Mouse (Mus musculus) adrenal gland, adult 2 months (tissue): ENCODE measurements around the gene Zfp36. TPM values are rescaled to one million over a fixed set of nuclear protein-coding genes. Genes with fewer than 3 reads are reported as not detected.

Experiments
- DNase-seq: peaks from one replicate; pipeline ENCODE4 v3.0.0; 2021
- polyA plus RNA-seq: library from polyadenylated mRNA; depleted of rRNA; stranded (reverse); fragments of >200 nt; gene quantifications from 2 replicates; pipeline ENCODE4 v1.2.3, GENCODE M21; 2012
- total RNA-seq, 2 experiments: library from RNA; stranded (reverse); gene quantifications; 2 replicates each; pipeline ENCODE4 v1.2.3; 2021

Zfp36 gene
- total and polyA plus RNA-seq, 3 experiments: 16.3 to 25.9 (median 19.4) TPM

DNA sequence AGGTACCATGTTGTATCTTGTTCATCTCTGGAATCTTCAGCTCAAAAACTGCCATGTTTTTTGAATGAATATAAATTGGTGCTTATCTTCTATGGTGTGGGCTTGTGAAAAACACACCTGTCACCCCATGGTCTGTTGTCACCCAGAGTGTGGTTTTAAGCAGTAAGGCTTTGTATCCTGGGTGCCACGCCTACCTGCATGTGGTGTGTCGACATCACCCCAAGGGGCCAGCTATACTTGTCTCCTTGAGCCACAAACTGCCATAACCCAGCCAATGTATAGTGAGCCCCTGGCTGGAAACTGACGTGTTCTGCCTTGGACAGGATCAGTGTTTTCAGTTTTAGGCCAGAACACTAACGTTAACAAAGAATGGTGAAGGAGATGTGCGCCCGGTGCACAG, 4.1 kb upstream of the Zfp36 start:
- no peak for DNase-seq

DNA sequence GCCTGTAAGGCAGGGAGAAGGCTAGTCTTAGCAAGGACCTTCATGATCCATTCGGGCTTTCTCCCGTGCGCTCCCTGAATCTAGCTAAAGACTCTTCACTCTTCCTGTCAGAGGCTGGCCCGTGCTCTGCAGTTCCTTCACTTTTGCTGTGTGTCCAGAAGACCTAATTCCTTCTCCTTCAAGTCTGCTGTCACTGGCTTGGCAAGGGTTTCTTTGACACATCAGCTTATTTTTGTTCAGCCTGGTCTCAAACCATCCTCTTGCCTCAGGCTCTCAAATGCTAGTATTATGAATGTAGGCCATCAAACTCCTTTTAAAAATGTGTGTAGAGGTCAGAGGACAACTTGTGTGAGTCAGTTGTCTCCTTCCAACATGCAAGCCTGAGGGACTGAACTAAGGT, 3.6 kb upstream of the Zfp36 start:
- DNase-seq: no peak

DNA sequence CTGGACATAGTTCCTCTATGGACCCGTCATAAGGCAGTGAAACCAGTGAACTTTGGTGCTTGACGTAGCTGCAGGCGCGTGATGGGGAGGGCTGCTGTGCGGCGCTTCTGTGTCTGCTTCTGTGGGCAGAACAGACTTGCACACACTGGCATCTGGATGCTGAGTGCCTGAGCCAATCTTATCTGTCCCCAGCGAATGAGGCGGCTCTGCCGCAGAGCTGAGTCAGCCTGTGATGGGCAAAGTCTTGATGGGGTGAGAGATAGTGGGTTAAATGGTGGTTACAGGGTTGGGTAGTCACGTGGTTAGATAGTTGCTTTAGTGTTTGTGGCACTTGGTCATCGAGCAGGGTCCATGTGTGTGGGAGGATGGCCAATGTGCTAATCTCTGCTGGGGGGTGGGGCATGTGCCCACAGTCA, 2.9 kb upstream of the Zfp36 start:
- peak; percentile 83 for DNase-seq

DNA sequence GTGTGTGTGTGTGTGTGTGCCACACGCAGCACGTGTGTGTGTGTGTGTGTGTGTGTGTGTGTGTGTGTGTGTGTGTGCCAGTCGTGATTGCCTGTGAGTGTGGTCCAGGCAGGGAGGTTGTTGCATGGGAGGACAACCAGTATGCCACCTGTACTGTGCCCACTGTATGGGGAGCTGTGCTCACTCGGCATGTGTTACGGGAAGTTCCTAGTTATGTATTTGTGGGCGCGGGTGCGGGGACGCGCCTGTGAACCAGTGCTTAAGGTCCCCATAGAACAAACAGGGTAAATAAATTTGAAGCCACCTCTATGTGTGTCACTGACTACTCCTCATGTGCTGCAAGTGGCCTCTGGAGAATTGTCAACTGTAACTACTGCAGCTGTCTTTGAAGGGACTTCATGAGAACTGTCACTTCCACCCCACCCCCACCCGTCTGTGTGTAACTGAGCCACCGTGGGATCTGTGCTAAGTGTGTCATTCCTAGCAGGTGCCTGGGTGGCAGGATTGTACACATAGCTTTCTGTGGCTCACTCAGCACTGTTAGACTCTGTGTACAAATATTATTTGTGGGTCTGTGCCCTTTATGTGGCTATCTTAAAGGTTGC, 2.4 kb upstream of the Zfp36 start:
- no peak for DNase-seq

DNA sequence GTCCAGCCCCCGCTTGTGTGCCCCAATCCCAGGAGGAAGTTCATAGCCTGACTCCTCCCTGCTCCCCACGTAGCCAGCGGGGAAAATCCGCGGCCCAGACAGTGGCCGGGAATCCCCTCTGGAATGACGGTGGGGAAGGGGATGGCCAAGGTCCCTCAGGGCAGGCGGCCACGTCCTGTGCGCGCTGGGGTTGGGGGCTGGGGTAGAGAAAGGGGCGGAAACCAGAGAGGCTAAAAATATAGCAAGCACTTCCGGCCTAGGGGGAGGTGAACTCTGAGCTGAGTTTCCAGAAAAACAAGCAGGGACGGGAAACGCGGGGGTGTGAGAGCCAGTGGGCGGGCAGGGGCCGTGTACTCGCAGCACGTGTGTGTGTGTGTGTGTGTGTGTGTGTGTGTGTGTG, 1.9 kb upstream of the Zfp36 start:
- DNase-seq: peak; percentile 90

DNA sequence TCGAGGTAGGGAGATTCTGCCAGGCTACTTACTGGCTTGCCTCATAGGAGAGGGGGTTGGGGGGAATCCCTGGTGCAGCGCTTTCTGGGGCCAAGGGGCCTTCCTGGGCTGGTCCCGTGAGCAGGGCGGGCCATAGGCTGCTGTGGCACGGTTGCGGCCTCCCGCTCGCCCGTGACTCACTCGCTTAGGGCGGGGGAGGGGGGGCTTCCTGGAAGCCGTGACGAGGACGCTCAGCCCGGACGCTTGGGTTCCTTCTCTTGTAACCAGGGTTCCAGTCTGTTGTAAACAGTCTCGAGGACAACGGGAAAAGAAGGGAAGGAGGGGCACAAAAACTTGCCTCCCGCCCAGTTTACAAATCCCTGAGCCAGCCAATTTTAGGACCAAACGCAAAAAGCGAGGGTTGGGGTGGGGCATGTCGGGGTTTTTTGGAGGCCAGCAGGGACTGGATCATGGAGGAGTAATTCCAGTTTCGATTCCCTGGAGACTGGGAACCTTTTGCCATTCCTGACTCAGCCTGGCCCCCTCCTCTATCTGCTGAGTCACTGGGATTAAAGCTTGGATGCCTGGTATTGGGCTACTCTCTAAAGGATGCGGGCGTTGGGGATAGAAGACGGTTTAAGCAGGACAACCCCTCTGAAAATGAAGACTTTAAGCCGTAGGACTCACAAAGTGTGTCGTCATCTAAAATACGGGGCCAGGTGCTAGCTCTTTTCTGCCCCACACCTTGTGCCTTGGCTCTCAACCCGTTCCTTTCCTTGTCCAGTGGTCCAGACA, 1.2 kb upstream of the Zfp36 start:
- DNase-seq: peak; percentile 93

DNA sequence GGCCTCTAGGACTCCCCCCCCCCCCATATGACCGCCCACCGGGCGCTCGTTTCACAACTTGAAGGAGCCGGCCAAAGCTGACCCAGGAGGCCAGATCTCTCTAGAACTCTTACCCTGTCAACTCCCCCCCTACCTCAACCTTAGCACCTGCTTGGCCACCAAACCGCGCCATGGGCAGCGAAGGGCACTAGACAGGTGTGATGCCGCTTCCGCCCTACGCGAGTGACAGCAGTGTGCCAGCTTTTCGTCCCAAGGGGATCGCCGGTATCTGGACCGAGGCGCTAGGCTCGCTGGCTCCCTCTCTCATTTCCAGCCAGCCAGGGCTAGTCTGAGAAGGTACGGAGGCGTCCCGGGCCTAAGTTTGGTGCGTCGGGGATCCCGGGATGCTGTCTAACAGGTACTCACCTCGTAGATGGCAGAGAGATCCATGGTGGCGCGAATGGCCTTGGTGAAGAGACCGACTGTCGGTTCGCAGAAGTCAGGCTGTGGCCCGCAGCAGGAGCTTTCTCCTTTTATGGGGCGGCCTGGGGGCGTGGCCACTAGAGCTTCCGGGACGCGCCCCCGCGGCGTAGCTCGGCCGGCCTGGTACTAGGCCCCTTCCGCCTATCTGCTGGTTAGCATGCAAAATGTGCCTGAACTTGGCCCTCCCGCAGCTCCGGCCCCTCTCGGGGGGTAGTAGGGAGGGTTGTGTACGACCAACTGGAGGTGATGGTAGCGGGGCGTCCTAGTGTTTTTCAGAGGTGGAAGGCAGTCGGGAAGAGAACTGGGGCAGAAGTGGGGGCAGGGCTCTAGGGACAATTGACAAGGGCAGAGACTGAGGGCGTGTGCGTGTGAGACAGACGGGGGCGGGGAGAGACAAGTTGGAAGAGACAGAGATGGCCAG, 1.0 kb downstream of the Zfp36 start:
- peak; percentile 97 for DNase-seq

DNA sequence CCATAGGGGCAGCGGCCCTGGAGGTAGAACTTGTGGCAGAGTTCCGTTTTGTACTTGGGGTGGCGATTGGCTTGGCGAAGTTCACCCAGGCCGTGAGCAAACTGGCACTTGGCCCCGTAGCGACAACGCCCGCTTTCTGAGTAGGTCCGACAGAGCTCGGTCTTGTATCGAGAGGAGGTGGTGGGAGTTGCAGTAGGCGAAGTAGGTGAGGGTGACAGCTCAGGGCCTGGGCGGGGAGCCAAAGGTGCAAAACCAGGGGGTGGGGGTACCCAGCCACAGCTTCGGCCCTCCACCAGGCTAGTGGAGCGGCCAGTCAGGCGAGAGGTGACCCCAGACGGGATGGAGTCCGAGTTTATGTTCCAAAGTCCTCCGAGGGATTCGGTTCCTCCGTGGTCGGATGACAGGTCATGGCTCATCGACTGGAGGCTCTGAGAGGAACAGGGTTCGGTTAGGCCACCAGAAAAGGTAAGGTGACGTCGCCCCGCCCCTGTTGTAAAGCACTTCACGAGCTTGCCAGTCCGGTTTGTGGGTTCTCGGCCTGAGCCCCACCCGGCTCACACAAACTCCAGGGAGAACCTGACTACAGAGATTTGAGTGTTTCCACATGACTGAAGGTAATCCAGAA, 1.9 kb downstream of the Zfp36 start:
- DNase-seq: peak; percentile 68

DNA sequence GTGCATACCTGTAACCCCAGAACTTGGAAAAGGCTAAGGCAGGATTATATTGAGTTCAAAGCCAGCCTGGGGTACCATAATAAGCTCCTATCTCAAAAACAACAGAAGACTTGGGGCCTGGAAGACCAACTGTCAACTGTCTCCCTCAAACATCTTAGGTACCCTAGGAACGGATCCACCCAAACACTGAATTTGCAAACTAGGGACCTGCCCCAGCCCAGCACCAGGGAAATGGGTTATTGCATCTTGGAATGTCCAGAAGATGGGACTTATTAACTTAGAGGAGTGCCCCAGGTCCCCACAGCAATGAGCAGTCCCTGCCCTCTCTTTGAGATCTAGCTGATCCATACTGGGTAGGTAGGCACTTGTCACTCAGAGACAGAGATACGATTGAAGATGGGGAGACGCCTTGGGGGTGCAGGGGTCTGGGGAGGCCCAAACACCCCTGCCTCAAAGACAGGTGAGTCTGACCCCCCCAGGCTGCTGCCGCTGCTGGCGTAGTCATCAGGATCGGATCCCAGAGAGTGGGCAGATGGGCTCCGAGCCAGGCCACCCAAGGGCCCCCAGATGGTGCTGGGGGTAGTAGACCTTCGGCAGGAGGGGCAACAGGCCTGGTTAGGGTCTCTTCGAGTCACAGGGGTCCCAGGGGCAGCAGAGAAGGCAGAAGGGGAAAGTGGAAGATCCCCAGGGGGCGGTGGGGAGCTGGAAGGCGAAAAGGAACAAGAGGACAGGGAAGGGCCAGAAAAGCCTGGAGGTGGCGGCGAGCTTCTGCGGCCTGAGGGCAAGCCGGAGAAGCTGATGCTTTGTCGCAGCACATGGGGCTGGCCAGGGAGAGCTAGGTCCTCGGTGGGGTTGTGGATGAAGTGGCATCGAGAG, 2.6 kb downstream of the Zfp36 start:
- no peak for DNase-seq

DNA sequence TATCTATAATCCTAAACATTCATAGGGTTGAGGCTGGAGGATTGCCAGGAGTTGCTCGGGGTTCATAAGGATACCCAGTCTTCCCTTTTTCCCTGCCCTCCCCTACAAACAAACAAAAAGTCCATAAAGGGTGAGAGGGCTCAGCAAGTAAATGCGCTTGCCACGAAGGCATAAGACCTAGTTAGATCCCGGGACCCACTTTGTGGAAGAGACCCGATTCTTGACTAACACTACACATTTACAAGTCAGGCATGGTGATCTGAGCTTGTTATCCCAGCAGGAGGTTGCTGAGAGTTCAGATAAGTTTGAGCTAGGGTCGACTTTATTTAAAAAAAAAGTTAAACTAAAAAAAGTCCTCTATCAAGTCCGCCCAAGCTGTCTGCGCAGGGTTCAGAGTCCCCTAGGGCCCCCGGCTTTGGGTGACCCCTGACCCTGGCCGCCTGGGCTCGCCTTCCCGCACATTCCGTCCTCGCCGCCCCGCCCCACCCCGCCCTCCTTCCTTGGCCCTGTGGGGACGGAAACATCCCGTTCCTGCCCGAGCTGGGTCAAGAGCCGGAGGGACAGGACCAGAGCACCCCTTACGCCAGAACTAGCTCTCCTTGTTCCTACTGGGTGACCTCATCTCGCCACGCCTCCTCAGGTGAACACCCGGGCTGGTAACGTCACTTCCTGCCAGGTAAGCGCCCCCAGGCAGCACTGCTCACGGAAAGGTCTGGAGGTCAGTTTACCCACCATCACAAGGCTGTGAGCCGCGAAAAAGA, 3.9 kb downstream of the Zfp36 start:
- DNase-seq: peak; percentile 87

DNA sequence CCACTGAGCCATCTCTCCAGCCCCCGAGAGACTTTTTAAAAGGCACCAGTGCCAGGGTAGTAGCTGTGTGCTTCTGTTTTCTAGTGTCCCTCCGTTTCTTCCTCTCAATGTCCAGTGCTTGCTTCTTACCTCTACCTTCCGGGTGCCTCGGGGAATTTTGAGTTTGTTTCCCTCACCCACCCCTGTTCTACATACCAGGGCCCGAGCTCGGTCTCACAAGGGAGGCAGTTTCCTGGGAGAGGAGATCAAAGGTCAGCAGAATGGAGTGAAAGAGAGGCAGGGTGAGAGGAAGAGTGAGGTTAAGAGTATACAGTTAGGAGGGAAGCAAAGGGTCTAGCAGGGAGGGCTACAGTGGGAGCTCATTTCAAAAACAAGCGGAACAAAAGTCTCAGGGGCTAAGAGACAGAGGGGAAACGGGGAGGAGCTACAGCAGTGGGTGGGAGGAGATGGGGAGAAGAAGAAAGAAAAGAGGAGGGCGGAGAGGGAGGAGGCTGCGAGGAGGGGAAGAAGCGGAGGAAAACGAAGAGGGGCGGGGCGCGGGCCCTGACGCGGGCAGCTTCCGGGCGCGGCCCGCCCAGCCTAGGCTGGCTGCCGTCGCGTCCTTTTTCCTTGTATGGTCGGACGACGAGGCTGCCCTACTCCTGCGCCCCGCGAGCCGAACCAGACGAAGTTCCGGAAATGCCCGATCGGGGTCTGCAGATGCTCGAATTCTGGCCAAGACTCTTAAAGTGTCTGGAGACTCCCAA, 4.7 kb downstream of the Zfp36 start:
- peak; percentile 94 for DNase-seq

DNA sequence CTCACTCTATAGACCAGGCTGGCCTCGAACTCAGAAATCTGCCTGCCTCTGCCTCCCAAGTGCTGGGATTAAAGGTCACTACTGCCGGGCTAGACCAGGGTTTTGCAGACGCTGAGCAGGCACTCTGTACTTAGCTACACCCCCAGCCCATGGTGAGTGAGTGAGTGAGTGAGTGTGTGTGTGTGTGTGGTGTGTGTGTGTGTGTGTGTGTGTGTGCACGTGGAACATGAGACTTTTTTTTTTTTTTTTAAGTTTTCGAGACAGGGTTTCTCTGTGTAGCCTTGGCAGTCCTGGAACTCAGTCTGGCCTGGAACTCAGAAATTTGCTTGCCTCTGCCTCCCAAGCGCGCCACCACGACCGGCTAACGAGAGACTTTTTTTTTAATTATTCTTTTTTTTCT, 5.4 kb downstream of the Zfp36 start:
- DNase-seq: no peak

DNA sequence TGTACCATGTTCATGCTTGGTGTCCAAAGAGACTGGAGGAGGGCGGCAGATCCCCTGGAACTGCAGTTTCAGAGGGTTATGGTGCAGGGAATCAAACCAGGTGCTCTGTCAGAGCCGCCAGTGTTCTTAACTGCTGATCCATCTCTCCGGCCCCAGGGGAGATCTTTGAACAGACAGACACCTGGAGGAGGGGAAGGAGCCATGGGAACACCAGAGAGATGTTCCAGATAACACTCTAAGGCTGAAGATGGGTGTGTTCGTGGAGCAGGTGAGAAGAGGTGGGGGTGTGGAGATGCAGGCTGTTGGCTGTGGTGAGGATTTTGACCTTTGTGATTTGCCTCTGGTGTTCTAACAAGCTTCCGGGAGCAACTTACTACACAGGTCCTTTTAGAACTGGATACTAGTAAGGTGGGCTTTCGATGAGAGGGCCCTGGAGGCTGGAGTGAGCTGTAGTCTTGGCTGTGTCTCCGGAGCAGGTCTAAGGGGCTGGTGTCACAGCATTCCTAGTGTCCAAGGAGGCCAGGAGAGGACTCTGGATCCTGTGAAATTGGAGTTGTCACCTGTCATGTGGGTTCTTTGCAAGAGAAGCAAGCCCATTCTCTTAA, 6.1 kb downstream of the Zfp36 start:
- DNase-seq: no peak

DNA sequence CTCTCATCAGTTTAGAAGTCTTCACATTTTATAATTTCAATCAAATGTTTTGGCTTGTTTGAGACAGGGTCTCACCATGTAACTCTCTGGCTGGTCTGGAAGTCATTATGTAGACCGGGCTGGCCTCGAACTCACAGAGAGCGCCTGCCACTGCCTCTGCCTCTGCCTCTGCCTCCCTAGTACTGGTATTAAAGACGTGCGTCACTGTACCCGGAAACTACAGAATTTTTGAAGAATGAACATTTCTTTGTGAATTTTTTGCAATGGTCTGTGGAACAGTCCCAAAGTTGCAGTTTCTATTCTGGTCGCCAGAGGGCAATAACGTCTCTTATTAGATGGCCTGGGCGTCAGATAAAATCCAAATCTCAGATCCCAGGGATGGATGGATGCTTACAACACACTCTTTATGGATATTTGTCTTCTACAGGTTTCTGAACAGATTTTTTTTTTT, 6.9 kb downstream of the Zfp36 start:
- DNase-seq: peak; percentile 78

DNA sequence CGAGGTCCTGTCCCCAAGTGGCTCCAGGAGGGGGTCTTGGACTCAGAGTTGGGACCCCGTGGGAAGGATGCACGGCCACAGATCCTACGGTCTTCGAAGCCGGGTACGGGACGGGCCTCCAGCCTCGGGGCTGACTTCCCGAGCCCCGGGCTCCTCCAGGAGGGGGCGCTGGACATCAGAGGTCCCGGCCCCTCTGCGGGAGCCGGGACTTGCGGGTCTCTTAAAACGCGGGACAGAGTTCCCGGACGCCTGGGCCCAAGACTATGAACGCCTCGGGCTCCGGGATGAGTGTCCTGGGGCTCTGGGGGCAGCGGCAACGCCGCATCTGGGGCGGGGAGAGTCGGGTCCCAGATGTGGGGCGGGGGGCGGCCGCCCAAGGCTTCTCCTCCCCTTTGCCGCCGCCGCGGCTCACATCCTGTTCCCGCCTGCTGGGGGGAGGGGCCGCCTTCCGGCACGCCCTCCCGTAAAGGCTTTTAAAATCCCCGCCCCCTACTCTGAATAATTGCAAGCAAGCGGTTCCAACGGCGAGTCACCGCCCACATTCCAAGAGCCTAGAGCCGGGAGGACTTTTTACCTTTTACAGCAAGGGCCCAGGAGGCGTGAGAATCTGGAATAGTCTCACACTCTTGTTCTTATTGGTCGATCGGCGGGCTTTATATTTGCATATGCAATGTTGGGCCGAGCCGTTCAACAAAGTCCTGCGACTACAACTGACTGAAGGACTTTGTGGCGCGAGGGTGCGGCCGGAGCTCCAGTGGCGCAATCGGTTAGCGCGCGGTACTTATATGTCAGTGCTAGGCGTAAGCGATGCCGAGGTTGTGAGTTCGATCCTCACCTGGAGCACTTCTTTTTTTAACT, 7.6 kb downstream of the Zfp36 start, which contains the start of gene Plekhg2:
TSS of gene Plekhg2 (minus strand) at position 349 of the 858 bp plus-strand sequence.
- peak; percentile 98 for DNase-seq

DNA sequence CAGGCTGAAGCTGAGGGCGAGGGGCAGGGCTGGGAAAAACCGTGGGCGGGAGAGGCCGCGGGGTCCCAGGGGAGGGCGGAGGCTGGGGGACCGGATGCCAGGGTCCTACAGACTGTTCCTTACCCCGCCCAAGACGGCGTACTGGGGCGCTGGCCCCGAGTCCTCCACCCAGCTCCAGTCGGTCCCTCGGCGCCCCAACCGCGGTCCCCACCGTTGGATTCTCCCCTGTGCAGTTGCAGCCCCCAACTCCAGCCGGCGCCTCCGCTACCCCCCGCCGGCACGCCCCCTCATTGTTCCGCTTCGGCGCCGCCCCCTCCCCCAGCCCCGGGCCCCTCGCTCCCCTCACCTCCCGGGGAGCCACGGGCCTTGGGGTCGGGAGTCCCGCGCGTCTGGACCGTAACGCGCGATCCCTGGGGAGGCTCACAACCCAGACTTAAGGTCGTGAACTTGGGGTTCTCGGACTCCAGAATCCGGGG, 8.5 kb downstream of the Zfp36 start:
- peak; percentile 68 for DNase-seq

DNA sequence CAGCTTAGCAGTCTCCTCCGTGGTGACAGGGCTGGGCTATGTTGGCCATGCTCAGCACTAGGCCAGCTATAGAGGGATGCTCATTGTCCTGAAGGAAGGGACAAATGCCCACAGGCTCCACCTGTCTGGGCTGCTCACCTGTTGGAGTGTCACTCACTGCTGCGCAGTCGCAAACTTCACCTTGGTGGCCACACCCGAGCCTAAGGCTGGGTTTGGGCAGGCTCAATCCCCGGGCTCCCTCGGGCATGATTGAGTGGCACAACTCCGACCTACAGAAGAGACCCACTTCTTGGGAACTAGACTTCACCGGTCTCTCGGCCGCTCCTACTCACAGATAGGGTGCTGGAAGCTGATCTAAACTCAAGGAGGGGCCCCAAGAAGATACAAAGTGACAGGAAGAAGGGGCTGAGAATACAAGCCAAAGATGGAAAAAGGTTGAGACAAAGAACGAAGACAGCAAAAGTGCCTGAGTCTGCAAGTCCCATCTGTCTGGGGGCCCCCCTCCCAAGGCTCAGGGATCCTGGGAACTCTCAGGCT, 9.0 kb downstream of the Zfp36 start:
- no peak for DNase-seq

DNA sequence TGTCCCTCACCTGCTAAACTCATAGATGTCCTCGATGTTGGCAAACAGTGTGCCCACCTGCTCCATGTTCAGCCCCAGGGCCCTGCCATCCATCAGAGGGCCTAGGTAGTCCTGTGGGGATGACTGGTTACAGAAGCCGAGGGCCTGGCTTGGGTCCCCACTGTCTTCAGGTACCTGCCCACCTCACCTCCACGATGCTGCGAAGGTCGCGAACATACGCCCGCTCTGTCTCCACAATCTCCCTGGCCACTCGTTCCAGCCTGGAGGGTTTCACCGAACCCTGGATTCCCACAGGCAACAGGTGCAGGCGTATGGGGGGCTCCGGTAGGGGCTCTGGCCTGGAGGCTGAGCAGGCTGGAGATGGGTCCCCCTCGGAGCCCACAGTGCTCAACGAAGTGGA, 10.0 kb downstream of the Zfp36 start:
- no peak for DNase-seq
